Mouse (Mus musculus): ENCODE results near the gene Myb. TPM values are rescaled to one million over a fixed set of nuclear protein-coding genes. Genes with fewer than 3 reads are reported as not detected.
A peak's percentile ranks its signal among the peaks of the same experiment; 100 is the strongest.

Myb gene
- polyA plus RNA-seq, 1 experiment from 2014 or later, result 0.87 TPM

- no peak for ATAC-seq (ENCODE audit: low read depth)
- Histone ChIP-seq H3K9me3 (no peaks in the 10 kb centered on the region), H3K27ac (replicated peaks) (no peak overlapping the region)
These were observed 75.7 kb downstream of the Myb start for GRCm38 (mm10) chr10:21085044-21085443.

GRCm38 (mm10) chr10:21083391-21083918, 77.3 kb downstream of the Myb start:
- Histone ChIP-seq H3K27ac (replicated peaks) (no peak overlapping the region), H3K4me2 (no peak overlapping the region), H3K9ac (no peak overlapping the region), H3K4me1 (replicated peaks) (peaks cover 26% of the 10 kb centered on the region; the same call in 1 of the 2 replicates), H3K4me3 (no peak overlapping the region), H3K27me3 (0 out of 2 replicates have a peak, but pooled peaks cover 3% of the 10 kb centered on the region), H3K36me3 (peaks cover 7% of the 10 kb centered on the region; the same call in 1 of the 2 replicates), H3K9me3 (no peaks in the 10 kb centered on the region)
- 57% methylated on average over 8 of the region's 8 CpGs for WGBS
- ATAC-seq (ENCODE audit: low read depth), result peak; percentile 51; the same call in 1 of the 2 replicates

More at GRCm38 (mm10) chr10:21085044-21085443, 75.7 kb downstream of the Myb start:
- no peak overlapping the region for H3K4me2 ChIP-seq
- H3K4me1 ChIP-seq (replicated peaks), result peaks cover 26% of the 10 kb centered on the region; the same call in 1 of the 2 replicates
- peaks cover 4% of the 10 kb centered on the region; the same call in 1 of the 2 replicates for H3K36me3 ChIP-seq
- H3K4me3 ChIP-seq, result no peak overlapping the region
- no peak overlapping the region for H3K9ac ChIP-seq
- H3K27me3 ChIP-seq, result 0 out of 2 replicates have a peak, but pooled peaks cover 3% of the 10 kb centered on the region
- WGBS, result 84% methylated on average over 5 of the region's 5 CpGs

- Histone ChIP-seq H3K27ac (replicated peaks) (no peak overlapping the region), H3K4me2 (no peak overlapping the region), H3K27me3 (0 out of 2 replicates have a peak, but pooled peaks cover 3% of the 10 kb centered on the region), H3K36me3 (peaks cover 9% of the 10 kb centered on the region; the same call in 1 of the 2 replicates), H3K9me3 (no peaks in the 10 kb centered on the region), H3K4me3 (no peak overlapping the region), H3K4me1 (replicated peaks) (peaks cover 20% of the 10 kb centered on the region; the same call in 1 of the 2 replicates), H3K9ac (no peak overlapping the region)
- WGBS, result 19% methylated on average over 8 of the region's 8 CpGs
- 0 out of 2 replicates have a peak, but pooled peaks have one; percentile 34 for ATAC-seq (ENCODE audit: low read depth)
These were observed 78.3 kb downstream of the Myb start for GRCm38 (mm10) chr10:21082447-21082846.

- Histone ChIP-seq H3K9ac (no peak overlapping the region), H3K4me2 (no peak overlapping the region), H3K36me3 (peaks cover 30% of the 10 kb centered on the region), H3K9me3 (no peaks in the 10 kb centered on the region), H3K4me1 (replicated peaks) (peaks cover 3% of the 10 kb centered on the region; the same call in 1 of the 2 replicates), H3K27me3 (no peaks in the 10 kb centered on the region), H3K4me3 (no peak overlapping the region), H3K27ac (replicated peaks) (no peak overlapping the region)
- no peak for ATAC-seq (ENCODE audit: low read depth)
- WGBS, result 81% methylated on average over 14 of the region's 14 CpGs
These were observed 83.5 kb downstream of the Myb start for GRCm38 (mm10) chr10:21077151-21077719.

GRCm38 (mm10) chr10:21076731-21077130, 84.1 kb downstream of the Myb start:
- Histone ChIP-seq H3K9ac (no peak overlapping the region), H3K4me1 (replicated peaks) (no peaks in the 10 kb centered on the region), H3K9me3 (no peaks in the 10 kb centered on the region), H3K27ac (replicated peaks) (no peak overlapping the region), H3K4me2 (no peak overlapping the region), H3K4me3 (no peak overlapping the region), H3K27me3 (no peaks in the 10 kb centered on the region), H3K36me3 (peaks cover 30% of the 10 kb centered on the region)
- ATAC-seq (ENCODE audit: low read depth), result no peak
- WGBS, result 92% methylated on average over 7 of the region's 7 CpGs

- Histone ChIP-seq H3K4me3 (no peak overlapping the region), H3K4me2 (no peak overlapping the region), H3K4me1 (replicated peaks) (no peaks in the 10 kb centered on the region), H3K36me3 (peaks cover 30% of the 10 kb centered on the region), H3K27ac (replicated peaks) (no peak overlapping the region), H3K9me3 (no peaks in the 10 kb centered on the region), H3K27me3 (no peaks in the 10 kb centered on the region), H3K9ac (no peak overlapping the region)
- WGBS, result 91% methylated on average over 1 of the region's 1 CpGs
- no peak for ATAC-seq (ENCODE audit: low read depth)
These were observed 84.6 kb downstream of the Myb start for GRCm38 (mm10) chr10:21076137-21076536.

Other genes with a start within 250 kb of the Myb start
- gene Ahi1, start 208.4 kb downstream of the Myb start, polyA plus RNA-seq (2015; fragmentation: Nextera tagmentation; extraction: Ambion mirVana), result 51.0 and 54.1 TPM in 2 replicates
- 96.6 and 97.8 TPM in 2 replicates for gene Hbs1l, start 135.0 kb upstream of the Myb start, polyA plus RNA-seq (2015; fragmentation: Nextera tagmentation; extraction: Ambion mirVana)
- gene Aldh8a1, start 216.3 kb upstream of the Myb start, polyA plus RNA-seq (2015; fragmentation: Nextera tagmentation; extraction: Ambion mirVana), result 0.12 TPM in 1 of 2 replicates, not detected in the other